Mouse (Mus musculus) urinary bladder, adult 18-20 months (tissue): Measurements from ENCODE around the gene Adam12.
"Not testable (repeated sequence)": the region's sequence is repeated elsewhere in the genome, so short reads cannot be mapped to it uniquely, and the experiment has no call there.

ENCODE experiments used
- DNase-seq, 2 experiments: peaks; one replicate each; pipeline ENCODE4 v3.0.0; 2022; ENCODE audit warnings: low spot score in 2 of 2, mixed read lengths in 2 of 2

Adam12 gene

GRCm38 (mm10) chr7:133936377-133936776 is 295.6 kb downstream of the Adam12 start:
- DNase-seq, result no peak

DNA sequence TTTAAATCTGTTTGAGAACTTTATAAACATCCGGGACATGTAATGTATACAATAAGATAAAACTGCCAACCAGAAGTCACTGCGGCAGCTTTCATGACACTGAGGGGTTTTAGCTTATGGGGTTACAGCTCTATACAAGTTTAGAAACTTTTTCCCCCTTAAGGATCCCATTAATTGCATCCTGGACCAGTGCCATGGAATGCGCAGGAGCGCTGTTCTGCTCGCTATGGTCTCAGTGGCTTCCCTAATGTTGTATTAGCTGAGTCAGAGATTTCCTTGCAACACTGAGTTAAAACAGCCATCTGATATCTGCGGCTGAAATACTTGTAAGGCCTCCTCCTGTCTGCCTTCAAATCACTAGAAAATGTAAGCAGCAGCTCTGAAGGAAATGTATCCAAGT is 298.6 kb downstream of the Adam12 start:
- DNase-seq, result no peak

GRCm38 (mm10) chr7:133931481-133931880 is 300.5 kb downstream of the Adam12 start:
- DNase-seq, result no peak

GRCm38 (mm10) chr7:133928981-133929380 is 303.0 kb downstream of the Adam12 start:
- no peak for DNase-seq

DNA sequence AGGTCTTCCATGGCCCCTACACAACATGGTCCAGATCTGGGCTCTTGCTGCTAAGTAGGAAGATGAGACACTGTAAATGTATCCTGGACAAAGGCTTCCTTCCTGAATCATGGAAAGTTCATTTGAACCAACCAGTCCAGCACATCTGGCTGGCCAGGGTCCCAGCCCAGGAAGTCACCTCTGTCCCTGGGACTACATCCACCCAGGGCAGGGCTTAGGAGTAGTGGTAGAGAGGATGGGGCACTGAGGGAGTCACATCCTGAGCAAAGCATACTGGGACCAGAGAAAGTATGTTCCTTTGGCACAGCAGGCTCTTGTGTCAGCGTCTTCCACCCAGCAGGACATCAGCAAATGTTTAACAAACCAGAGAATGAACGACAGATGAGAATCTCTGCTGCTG is 306.2 kb downstream of the Adam12 start:
- DNase-seq, result no peak

GRCm38 (mm10) chr7:133923994-133924393 is 308.0 kb downstream of the Adam12 start:
- DNase-seq, result peak in 1 of 2 experiments; percentile 13

DNA sequence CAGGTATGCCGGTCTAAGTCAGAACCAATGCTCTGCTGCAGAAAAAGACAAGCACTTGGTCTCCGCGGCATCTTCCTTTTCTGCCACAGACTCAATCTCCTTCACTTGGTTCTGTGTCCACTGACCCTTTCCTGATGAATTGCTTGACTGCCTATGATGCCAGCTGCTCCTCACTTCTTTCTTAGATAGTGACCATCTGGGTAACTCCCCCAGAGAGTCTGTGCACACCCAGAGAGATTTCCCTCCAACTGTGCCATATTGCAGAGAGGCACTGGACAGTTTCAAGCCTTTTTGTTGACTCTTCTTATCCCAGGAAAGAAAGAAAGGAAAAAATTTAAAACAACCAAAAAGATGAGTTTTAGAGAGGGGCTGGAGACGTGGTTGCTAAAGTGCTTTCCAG is 310.7 kb downstream of the Adam12 start:
- no peak for DNase-seq

DNA sequence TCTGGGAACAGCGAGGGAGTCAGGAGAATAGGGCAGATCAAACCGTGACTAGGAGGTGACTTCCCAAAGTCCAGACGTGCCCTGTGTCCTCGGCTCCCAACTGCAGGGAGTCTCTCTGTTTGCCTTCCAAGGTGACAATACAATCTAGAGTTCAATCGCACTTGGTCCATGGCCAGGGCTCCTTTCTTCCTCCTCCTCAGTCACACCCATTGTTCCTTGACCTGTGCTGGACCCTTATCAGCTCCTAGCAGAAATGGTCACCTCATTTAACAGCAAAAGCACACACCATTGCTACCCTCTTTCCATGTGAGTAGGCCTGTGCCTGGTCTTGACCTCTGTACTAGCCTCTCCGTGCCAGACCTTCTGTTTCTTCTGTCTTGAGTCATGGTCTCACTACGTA is 311.2 kb downstream of the Adam12 start:
- no peak for DNase-seq

DNA sequence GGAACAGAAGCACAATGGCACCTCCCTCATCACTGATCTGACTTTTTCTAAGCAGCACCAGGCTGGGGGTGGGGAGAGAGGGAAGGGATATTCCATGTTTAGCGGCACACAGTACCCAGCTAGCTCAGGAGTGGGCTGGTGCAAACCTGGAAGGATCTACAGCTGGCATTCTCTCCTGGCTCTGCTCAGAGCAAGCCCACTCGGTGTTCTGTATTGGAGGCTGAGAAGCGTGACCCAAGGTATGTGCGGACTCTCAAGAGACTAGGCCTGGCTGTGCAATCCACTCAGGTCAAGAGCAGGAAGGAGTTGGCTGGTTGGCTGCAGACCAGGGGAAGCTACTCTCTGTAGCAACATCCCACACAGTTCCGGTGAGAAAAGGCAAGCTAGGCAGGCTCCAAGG is 312.0 kb downstream of the Adam12 start:
- no peak for DNase-seq

DNA sequence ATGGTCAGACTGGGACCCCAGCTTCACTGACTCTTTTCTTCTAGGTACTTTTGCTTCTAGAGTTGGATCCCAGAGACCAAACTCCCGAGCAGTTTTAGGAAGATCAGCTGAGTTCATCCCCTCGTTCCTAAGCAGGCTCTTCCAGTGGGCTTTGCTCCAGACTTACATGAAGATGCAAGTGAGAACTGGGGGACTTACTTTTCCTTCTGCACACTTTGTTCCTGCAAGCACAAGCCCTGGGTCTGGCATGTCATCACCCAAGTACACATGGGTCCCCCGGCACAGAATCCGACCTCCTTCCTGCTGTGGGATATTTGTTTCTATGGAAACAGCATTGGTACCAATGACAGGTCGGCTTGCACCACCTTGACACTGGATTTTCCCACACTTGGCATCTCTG is 312.6 kb downstream of the Adam12 start:
- DNase-seq, result no peak

DNA sequence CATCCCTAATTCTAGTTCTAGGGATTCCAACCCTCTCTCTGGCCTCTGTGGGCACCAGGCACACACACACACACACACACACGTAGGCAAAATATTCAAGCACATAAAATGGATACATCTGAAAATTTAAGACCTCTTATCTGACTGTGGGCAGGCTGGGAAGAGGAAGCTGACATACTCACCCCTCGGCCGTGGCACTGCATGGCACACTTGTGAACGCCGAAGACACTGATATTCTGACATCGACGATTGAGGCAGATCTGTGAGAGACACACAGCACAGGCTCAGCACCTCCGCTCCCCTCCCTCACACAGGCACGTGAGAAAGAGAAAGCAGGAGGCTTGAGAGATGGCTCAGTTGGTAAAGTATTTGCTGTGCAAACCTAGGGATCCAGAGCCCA is 315.7 kb downstream of the Adam12 start:
- no peak for DNase-seq

DNA sequence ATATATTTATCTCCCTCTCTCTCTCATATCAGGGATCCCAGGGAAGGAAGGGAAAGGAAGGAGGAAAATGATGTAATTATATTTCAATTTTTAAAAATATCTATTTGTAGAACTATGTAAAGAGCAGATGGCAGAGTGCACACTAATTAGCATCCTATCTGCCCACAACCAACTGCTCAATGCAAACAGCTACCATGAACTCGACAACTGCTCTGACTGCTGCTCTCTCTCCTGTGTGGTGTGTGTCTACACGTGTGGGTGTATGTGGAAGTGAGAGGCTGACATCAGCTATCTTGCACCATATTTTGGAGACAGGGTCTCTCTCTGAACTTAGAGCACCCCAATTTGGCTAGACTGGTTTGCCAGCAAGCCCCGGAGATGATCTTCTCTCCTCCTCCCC is 320.1 kb downstream of the Adam12 start:
- DNase-seq, result no peak

GRCm38 (mm10) chr7:133909833-133910375 is 322.0 kb downstream of the Adam12 start:
- no peak for DNase-seq

GRCm38 (mm10) chr7:133908966-133909365 is 323.0 kb downstream of the Adam12 start:
- DNase-seq, result no peak

- DNase-seq, result no peak
Observed at GRCm38 (mm10) chr7:133899391-133899790, 332.6 kb downstream of the Adam12 start.

GRCm38 (mm10) chr7:133891796-133892195 is 340.1 kb downstream of the Adam12 start:
- DNase-seq, result no peak

- no peak for DNase-seq
Observed at GRCm38 (mm10) chr7:133891298-133891697, 340.6 kb downstream of the Adam12 start.

- no peak for DNase-seq
Observed at GRCm38 (mm10) chr7:133889986-133890385, 342.0 kb downstream of the Adam12 start.

DNA sequence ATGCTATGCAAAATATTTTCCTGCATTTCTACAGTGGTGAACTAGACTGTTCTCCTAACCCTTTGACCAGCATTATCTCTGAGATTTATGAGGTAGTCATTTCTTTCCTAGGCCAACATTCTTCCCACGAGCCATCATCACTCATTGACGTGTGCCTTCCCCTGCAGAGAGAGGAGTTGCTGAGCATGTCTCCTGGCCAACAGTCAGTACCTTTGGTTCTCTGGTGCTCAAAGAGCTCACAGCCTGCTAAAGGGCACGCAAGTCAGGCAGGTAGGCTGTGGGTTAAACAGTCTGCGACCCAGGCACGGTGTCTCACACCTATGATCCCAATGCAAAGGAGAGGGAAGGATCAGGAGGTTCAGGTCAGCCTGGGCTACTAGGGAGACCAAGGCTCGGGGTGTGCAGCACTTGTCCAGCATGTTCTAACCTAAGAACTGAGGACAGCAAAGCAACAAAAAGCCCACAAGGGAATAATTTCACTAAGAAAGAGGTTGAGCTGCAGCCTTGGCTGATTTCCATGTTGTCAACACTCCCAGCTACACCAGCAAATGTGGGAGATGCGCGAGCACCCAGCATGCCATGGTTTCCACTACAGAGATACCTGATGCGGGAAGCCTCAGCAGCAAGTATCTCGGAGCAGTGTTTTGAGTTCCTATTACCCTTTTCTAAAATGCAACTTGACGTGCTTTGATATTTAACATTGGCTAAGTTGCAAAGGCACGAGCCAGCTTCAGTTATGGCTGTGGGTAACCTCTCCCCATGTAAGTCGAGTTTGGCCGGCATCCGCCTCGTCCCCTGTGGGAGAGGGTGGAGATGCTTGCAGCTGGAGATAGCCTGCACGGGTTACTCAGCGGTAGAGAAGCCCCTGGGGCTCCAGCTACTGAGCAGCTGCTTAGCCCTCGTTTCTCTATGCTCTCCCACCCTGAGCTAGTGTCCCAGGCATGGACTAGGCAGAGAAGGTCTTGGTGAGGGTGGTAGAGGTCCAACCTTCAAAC is 342.7 kb downstream of the Adam12 start:
- no peak for DNase-seq

DNA sequence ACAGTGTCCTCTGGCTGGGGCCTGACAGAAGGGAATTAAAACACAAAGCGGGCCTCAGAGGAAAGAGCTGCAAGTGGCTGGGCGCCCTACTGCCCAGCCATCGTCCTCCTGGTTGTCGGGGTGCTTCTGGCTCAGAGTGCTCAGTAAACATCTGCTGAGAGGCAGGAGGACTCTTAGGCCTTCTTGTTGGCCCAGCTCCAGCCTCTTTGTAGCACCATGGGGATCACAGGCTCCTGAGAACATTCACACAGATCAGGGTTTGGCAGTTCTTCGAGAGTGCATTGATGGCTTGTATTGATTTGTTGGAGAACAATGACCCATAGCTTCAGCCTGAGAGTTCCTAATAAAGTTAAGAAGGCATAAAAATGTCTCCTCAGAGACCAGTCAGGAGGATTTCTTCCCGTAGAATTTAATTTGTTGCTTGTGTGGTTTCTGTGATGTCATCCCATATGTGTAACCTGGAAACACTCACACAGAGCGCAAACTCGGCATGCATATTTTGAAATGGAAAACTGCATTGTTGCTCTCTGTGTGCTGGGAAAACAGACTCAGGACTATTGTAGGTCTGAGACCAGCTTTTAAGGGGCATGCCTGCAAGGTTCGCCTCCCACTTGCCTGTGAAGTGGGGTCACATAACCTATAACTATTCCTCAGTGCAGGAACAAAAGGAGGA is 347.1 kb downstream of the Adam12 start:
- not testable (repeated sequence) for DNase-seq

DNA sequence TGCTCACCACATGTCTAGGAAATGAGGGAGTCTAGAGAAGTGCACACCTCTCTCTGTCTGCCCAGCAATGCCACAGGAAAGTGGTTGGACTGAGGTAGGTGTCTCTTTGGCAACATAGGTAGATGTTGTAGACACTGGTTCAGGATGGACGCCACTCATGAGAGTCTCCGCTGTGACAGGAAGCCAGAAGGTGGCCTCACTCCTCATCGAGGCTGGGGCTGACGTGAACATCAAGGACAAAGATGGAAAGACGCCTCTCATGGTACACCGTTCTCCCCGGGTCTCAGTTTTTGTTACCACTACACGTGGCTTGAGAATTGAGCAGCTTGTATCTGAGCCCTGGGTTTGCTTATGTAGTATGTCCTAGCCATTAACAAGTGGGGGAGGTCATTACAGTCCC is 352.2 kb downstream of the Adam12 start:
- no peak for DNase-seq

GRCm38 (mm10) chr7:133876646-133877342 is 355.2 kb downstream of the Adam12 start:
- DNase-seq, result no peak
